Mouse (Mus musculus): ENCODE data around the gene Tmem255b.

- TF ChIP-seq CTCF (IDR thresholded peaks at IDR 0.05; ENCODE audit: extremely low read depth, insufficient read depth, insufficient read length, insufficient replicate concordance): no peak
- TF ChIP-seq POLR2A (IDR thresholded peaks at IDR 0.05; ENCODE audit: low read depth, low read length): no peak
These were observed 78.8 kb downstream of the Tmem255b start for GRCm38 (mm10) chr8:13513556-13514370.

All from spleen, adult 2 months (tissue).